ENCODE assay signal across 7 mouse cellular contexts in the genomic region with DNA sequence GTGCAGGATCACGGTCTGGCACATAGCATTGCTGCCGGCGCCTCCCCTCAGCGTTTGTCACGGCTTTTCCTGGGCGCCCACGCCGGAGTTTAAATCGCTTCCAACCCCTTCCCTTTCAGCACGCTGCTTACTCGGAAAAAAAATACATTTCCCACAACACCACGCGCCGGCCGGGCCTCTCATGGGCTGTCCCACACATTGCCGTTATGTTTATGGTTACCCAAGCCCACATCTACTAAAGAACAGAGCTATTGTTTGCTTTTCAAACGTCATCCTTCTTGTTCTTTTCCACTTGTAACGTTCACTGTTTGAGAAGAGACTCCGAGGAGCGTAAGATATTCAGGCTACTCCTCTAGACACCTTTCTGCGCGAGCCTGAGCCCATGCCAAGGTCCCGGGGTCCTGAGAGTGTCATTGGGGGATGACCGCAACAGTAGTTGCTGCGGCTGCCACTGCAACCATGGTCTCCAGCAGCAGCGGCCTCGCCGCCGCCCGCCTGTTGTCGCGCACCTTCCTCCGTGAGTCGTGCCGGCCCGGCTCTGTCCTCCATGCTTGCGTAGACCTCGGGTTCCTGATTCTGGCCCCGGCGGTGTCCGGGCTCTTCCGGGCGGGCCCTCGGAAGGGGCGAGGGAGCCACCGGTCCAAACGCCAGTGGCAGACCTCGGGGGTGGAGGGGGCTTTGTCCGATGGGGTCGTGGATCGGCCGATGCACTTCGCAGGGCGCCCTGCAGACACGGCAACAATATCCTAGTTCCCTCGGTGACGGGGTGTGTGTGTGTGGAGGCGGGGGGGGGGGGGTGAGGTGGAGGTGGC. TPM values are rescaled to one million over a fixed set of nuclear protein-coding genes. Genes with fewer than 3 reads are reported as not detected.
DNase-seq lines count a peak whose midpoint lies in the region; ATAC-seq and TF ChIP-seq lines count a peak whose summit lies in the region.

A gene (plus strand): TSS at position 146 of the 812 bp plus-strand sequence.

- no peaks in the 10 kb centered on the region for H3K36me3 ChIP-seq in intestine, postnatal 0 days (ENCODE audit: control insufficient read depth, insufficient read depth)
- H3K36me3 ChIP-seq in midbrain, embryonic 12.5 days, result no peaks in the 10 kb centered on the region
- no peaks in the 10 kb centered on the region for H3K36me3 ChIP-seq in small intestine, adult 2 months (ENCODE audit: control insufficient read depth, insufficient read depth, low read length)

- H3K27ac ChIP-seq in intestine, postnatal 0 days (ENCODE audit: low read depth, low read length), result peak within 1 kb of the TSS; percentile 80
- peak within 1 kb of the TSS; percentile 58 for H3K27ac ChIP-seq in midbrain, embryonic 12.5 days (replicated peaks)
- peak within 1 kb of the TSS; percentile 90 for H3K27ac ChIP-seq in small intestine, adult 2 months (ENCODE audit: insufficient read depth, low read depth, low read length)

- peak within 1 kb of the TSS; percentile 80 for H3K9ac ChIP-seq in intestine, postnatal 0 days (ENCODE audit: low read depth, low read length)
- peak within 1 kb of the TSS; percentile 96 for H3K9ac ChIP-seq in midbrain, embryonic 12.5 days (replicated peaks)

- intact Hi-C loops in left cerebral cortex, postnatal 4 days (cut with DNase I), result no loop called here

- peak within 1 kb of the TSS; percentile 75 for H3K4me3 ChIP-seq in intestine, postnatal 0 days (ENCODE audit: low read depth, low read length)
- peak within 1 kb of the TSS; percentile 93 for H3K4me3 ChIP-seq in midbrain, embryonic 12.5 days
- peak within 1 kb of the TSS; percentile 99 for H3K4me3 ChIP-seq in small intestine, adult 2 months (ENCODE audit: low read depth, low read length)

- peak; percentile 83 for ATAC-seq in intestine, postnatal 0 days
- ATAC-seq in midbrain, embryonic 12.5 days (ENCODE audit: low FRiP score, low read depth), result peak; percentile 96

- H3K27me3 ChIP-seq in intestine, postnatal 0 days (replicated peaks; ENCODE audit: control insufficient read depth, insufficient read depth, low read length), result no peaks in the 10 kb centered on the region
- no peaks in the 10 kb centered on the region for H3K27me3 ChIP-seq in midbrain, embryonic 12.5 days
- no peaks in the 10 kb centered on the region for H3K27me3 ChIP-seq in small intestine, adult 2 months (ENCODE audit: control insufficient read depth, insufficient read depth, low read length)

- no peak for TF ChIP-seq CTCF in intestine, postnatal 0 days (IDR thresholded peaks at IDR 0.05; ENCODE audit: low read depth)
- TF ChIP-seq CTCF in small intestine, adult 2 months (IDR thresholded peaks at IDR 0.05; ENCODE audit: extremely low read depth, insufficient read length, insufficient replicate concordance, low read depth, low read length), result no peak

- H3K4me2 ChIP-seq in intestine, postnatal 0 days (replicated peaks; ENCODE audit: low read depth), result peak within 1 kb of the TSS; percentile 75
- peak within 1 kb of the TSS; percentile 70 for H3K4me2 ChIP-seq in midbrain, embryonic 12.5 days (replicated peaks)

- TF ChIP-seq POLR2A in small intestine, adult 2 months (IDR thresholded peaks at IDR 0.05; ENCODE audit: low read depth, low read length), result peak; percentile 80

- no peaks in the 10 kb centered on the region for H3K9me3 ChIP-seq in intestine, postnatal 0 days (ENCODE audit: control insufficient read depth)
- no peaks in the 10 kb centered on the region for H3K9me3 ChIP-seq in midbrain, embryonic 12.5 days

- peaks cover 4% of the 10 kb centered on the region for H3K4me1 ChIP-seq in intestine, postnatal 0 days (replicated peaks; ENCODE audit: control insufficient read depth, insufficient read depth, low read length)
- H3K4me1 ChIP-seq in midbrain, embryonic 12.5 days, result peaks cover 13% of the 10 kb centered on the region
- H3K4me1 ChIP-seq in small intestine, adult 2 months (ENCODE audit: control insufficient read depth, insufficient read depth, insufficient read length, low read length), result peaks cover 18% of the 10 kb centered on the region; the same call in 1 of the 2 replicates

- peak; percentile 83 for DNase-seq in adrenal gland, adult 8-10 months
- peak; percentile 91 for DNase-seq in embryo, embryonic 9.5 days (ENCODE audit: extremely low spot score)
- no peak for DNase-seq in gonadal fat pad, adult 2 months (ENCODE audit: low read depth)
- DNase-seq in left cerebral cortex, postnatal 4 days, result peak; percentile 89

- WGBS in intestine, postnatal 0 days, result under 1% methylated on average over 57 of the region's 58 CpGs
- 1% methylated on average over 58 of the region's 58 CpGs for WGBS in midbrain, embryonic 12.5 days
- WGBS in small intestine, adult 2 months, result under 1% methylated on average over 58 of the region's 58 CpGs

RNA-seq across cellular contexts. Expression of the gene that starts here (rescaled TPM):
- 100 to 1,000 TPM; 193 to 275 (median 235) TPM for total RNA-seq in adrenal gland, adult 8-10 months (2022)
- 106 and 107 TPM in 2 replicates for polyA plus RNA-seq in gonadal fat pad, adult 2 months (2012; rRNA removed)
- polyA plus RNA-seq in intestine, postnatal 0 days (2015; fragmentation: Nextera tagmentation; extraction: Ambion mirVana), result 317 and 327 TPM in 2 replicates
- 10 to 100 TPM; 66.5 to 79.5 TPM for total RNA-seq in left cerebral cortex, postnatal 4 days (2021)
- polyA plus RNA-seq in midbrain, embryonic 12.5 days (2016; fragmentation: Nextera tagmentation; extraction: Ambion mirVana), result 138 and 144 TPM in 2 replicates
- polyA plus RNA-seq in small intestine, adult 2 months (2012; rRNA removed), result 52.7 and 97.0 TPM in 2 replicates
